Mouse (Mus musculus) lung, embryonic 15.5 days (tissue): ENCODE measurements around the gene Usp40. TPM values are rescaled to one million over a fixed set of nuclear protein-coding genes. Genes with fewer than 3 reads are reported as not detected.

Source experiments
- ATAC-seq: fragments of 200-750 bp; cut with Nextera tagmentation; 2 replicates; pipeline ENCODE4 v1.8.0; 2017; ENCODE audit warnings: moderate number of reproducible peaks, borderline replicate concordance; ENCODE audit not compliant: low FRiP score, low TSS enrichment; ENCODE audit errors: extremely low read depth
- H3K27ac ChIP-seq: fragments of 300-500 bp; sonication (generic); 2 replicates; pipeline ENCODE4 v1.5.1; 2015; ENCODE audit warnings: moderate library complexity, mild to moderate bottlenecking, inconsistent platforms
- H3K27me3 ChIP-seq: fragments of 300-500 bp; sonication (generic); 2 replicates; pipeline ENCODE4 v1.6.1; 2015; ENCODE audit warnings: inconsistent platforms
- H3K36me3 ChIP-seq: fragments of 300-500 bp; sonication (generic); 2 replicates; pipeline ENCODE4 v1.6.1; 2015; ENCODE audit warnings: inconsistent platforms
- H3K4me1 ChIP-seq: fragments of 300-500 bp; sonication (generic); 2 replicates; pipeline ENCODE4 v1.6.1; 2015; ENCODE audit warnings: inconsistent platforms
- H3K4me2 ChIP-seq: fragments of 300-500 bp; sonication (generic); 2 replicates; pipeline ENCODE4 v1.6.1; 2015; ENCODE audit warnings: inconsistent platforms, mild to moderate bottlenecking, moderate library complexity
- H3K4me3 ChIP-seq: fragments of 300-500 bp; sonication (generic); 2 replicates; pipeline ENCODE4 v1.5.1; 2015; ENCODE audit warnings: mild to moderate bottlenecking, inconsistent platforms
- H3K9ac ChIP-seq: fragments of 300-500 bp; sonication (generic); 2 replicates; pipeline ENCODE4 v1.6.1; 2015; ENCODE audit warnings: inconsistent platforms
- H3K9me3 ChIP-seq: fragments of 300-500 bp; sonication (generic); 2 replicates; pipeline ENCODE4 v1.6.1; 2016; ENCODE audit warnings: inconsistent platforms
- WGBS: fragments of 180-500 bp; shearing (Covaris S2); methylation state at CpG from one replicate; pipeline ENCODE4 v1.1.7; 2015; 5-methylcytosine and 5-hydroxymethylcytosine counted together
- polyA plus RNA-seq: library from polyadenylated mRNA; unstranded; fragments of >200 nt; fragmentation: Nextera tagmentation; extraction: Ambion mirVana; gene quantifications from 2 replicates; pipeline ENCODE4 v1.2.1, GENCODE M21; 2015

Usp40 gene
- polyA plus RNA-seq, 1 experiment from 2014 or later = 36.8 TPM

GRCm38 (mm10) chr1:87941765-87942164 is 66.6 kb downstream of the Usp40 start:
- no peak for ATAC-seq
- WGBS = 94% methylated on average over 1 of the region's 1 CpGs
- peaks cover 97% of the 10 kb centered on the region for H3K36me3 ChIP-seq
- no peaks in the 10 kb centered on the region for H3K9me3 ChIP-seq
- H3K9ac ChIP-seq = no peak overlapping the region
- no peaks in the 10 kb centered on the region for H3K4me1 ChIP-seq
- H3K4me2 ChIP-seq = no peak overlapping the region
- no peak overlapping the region for H3K4me3 ChIP-seq
- H3K27me3 ChIP-seq = no peaks in the 10 kb centered on the region
- H3K27ac ChIP-seq = no peak overlapping the region

GRCm38 (mm10) chr1:87936516-87936915 is 71.8 kb downstream of the Usp40 start:
- 38% methylated on average over 2 of the region's 2 CpGs for WGBS
- no peak for ATAC-seq
- H3K36me3 ChIP-seq = peaks cover 67% of the 10 kb centered on the region

GRCm38 (mm10) chr1:87936075-87936474 is 72.3 kb downstream of the Usp40 start:
- no peaks in the 10 kb centered on the region for H3K9me3 ChIP-seq
- H3K4me3 ChIP-seq = no peak overlapping the region
- 90% methylated on average over 7 of the region's 7 CpGs for WGBS
- no peak overlapping the region for H3K9ac ChIP-seq
- no peaks in the 10 kb centered on the region for H3K4me1 ChIP-seq
- no peak overlapping the region for H3K4me2 ChIP-seq
- ATAC-seq = no peak
- H3K27ac ChIP-seq = no peak overlapping the region
- peaks cover 63% of the 10 kb centered on the region for H3K36me3 ChIP-seq
- H3K27me3 ChIP-seq = no peaks in the 10 kb centered on the region

More at GRCm38 (mm10) chr1:87936516-87936915, 71.8 kb downstream of the Usp40 start:
- Histone ChIP-seq H3K27ac (no peak overlapping the region), H3K4me3 (no peak overlapping the region), H3K27me3 (no peaks in the 10 kb centered on the region), H3K9ac (no peak overlapping the region), H3K9me3 (no peaks in the 10 kb centered on the region), H3K4me2 (no peak overlapping the region), H3K4me1 (no peaks in the 10 kb centered on the region)

GRCm38 (mm10) chr1:87935546-87935945 is 72.8 kb downstream of the Usp40 start:
- H3K9ac ChIP-seq = no peak overlapping the region
- no peak overlapping the region for H3K4me2 ChIP-seq
- H3K4me1 ChIP-seq = no peaks in the 10 kb centered on the region
- H3K36me3 ChIP-seq = peaks cover 58% of the 10 kb centered on the region
- H3K27me3 ChIP-seq = no peaks in the 10 kb centered on the region
- no peaks in the 10 kb centered on the region for H3K9me3 ChIP-seq
- WGBS = 82% methylated on average over 2 of the region's 2 CpGs
- H3K4me3 ChIP-seq = no peak overlapping the region
- H3K27ac ChIP-seq = no peak overlapping the region
- no peak for ATAC-seq

GRCm38 (mm10) chr1:87935095-87935494 is 73.3 kb downstream of the Usp40 start:
- 88% methylated on average over 9 of the region's 9 CpGs for WGBS
- Histone ChIP-seq H3K9me3 (no peaks in the 10 kb centered on the region), H3K27ac (no peak overlapping the region), H3K4me2 (no peak overlapping the region), H3K36me3 (peaks cover 54% of the 10 kb centered on the region), H3K9ac (no peak overlapping the region), H3K4me1 (no peaks in the 10 kb centered on the region), H3K27me3 (no peaks in the 10 kb centered on the region), H3K4me3 (no peak overlapping the region)
- ATAC-seq = no peak

GRCm38 (mm10) chr1:87933051-87933450 is 75.3 kb downstream of the Usp40 start:
- no peak overlapping the region for H3K4me3 ChIP-seq
- H3K9me3 ChIP-seq = no peaks in the 10 kb centered on the region
- H3K4me1 ChIP-seq = no peaks in the 10 kb centered on the region
- WGBS = 84% methylated on average over 5 of the region's 5 CpGs
- ATAC-seq = no peak
- H3K9ac ChIP-seq = no peak overlapping the region
- H3K27ac ChIP-seq = no peak overlapping the region
- H3K4me2 ChIP-seq = no peak overlapping the region
- peaks cover 44% of the 10 kb centered on the region for H3K36me3 ChIP-seq
- no peaks in the 10 kb centered on the region for H3K27me3 ChIP-seq

- H3K4me2 ChIP-seq = no peak overlapping the region
- no peak overlapping the region for H3K9ac ChIP-seq
- no peaks in the 10 kb centered on the region for H3K9me3 ChIP-seq
- ATAC-seq = no peak
- no peaks in the 10 kb centered on the region for H3K27me3 ChIP-seq
- H3K27ac ChIP-seq = no peak overlapping the region
- 59% methylated on average over 5 of the region's 5 CpGs for WGBS
- no peak overlapping the region for H3K4me3 ChIP-seq
- H3K4me1 ChIP-seq = no peaks in the 10 kb centered on the region
- H3K36me3 ChIP-seq = peaks cover 41% of the 10 kb centered on the region
Observed at GRCm38 (mm10) chr1:87929730-87930129, 78.6 kb downstream of the Usp40 start.

- 95% methylated on average over 4 of the region's 4 CpGs for WGBS
- H3K9me3 ChIP-seq = no peaks in the 10 kb centered on the region
- H3K27me3 ChIP-seq = no peaks in the 10 kb centered on the region
- peaks cover 57% of the 10 kb centered on the region for H3K36me3 ChIP-seq
- no peak overlapping the region for H3K4me2 ChIP-seq
- no peak for ATAC-seq
- no peaks in the 10 kb centered on the region for H3K4me1 ChIP-seq
- H3K4me3 ChIP-seq = no peak overlapping the region
- H3K27ac ChIP-seq = no peak overlapping the region
- no peak overlapping the region for H3K9ac ChIP-seq
Observed at GRCm38 (mm10) chr1:87924888-87925287, 83.5 kb downstream of the Usp40 start.

- Histone ChIP-seq H3K9me3 (no peaks in the 10 kb centered on the region), H3K27ac (no peak overlapping the region), H3K4me3 (no peak overlapping the region), H3K4me1 (no peaks in the 10 kb centered on the region), H3K27me3 (no peaks in the 10 kb centered on the region), H3K36me3 (peaks cover 65% of the 10 kb centered on the region), H3K4me2 (no peak overlapping the region), H3K9ac (no peak overlapping the region)
- no peak for ATAC-seq
- 36% methylated on average over 1 of the region's 1 CpGs for WGBS
Observed at GRCm38 (mm10) chr1:87922666-87923065, 85.7 kb downstream of the Usp40 start.

- ATAC-seq = no peak
- Histone ChIP-seq H3K4me2 (no peak overlapping the region), H3K27me3 (no peaks in the 10 kb centered on the region), H3K4me3 (no peak overlapping the region), H3K9me3 (no peaks in the 10 kb centered on the region), H3K9ac (no peak overlapping the region), H3K27ac (no peak overlapping the region), H3K36me3 (peaks cover 48% of the 10 kb centered on the region), H3K4me1 (no peaks in the 10 kb centered on the region)
- 64% methylated on average over 3 of the region's 3 CpGs for WGBS
Observed at GRCm38 (mm10) chr1:87920056-87920614, 88.2 kb downstream of the Usp40 start.

GRCm38 (mm10) chr1:87918061-87918460 is 90.3 kb downstream of the Usp40 start:
- H3K9me3 ChIP-seq = no peaks in the 10 kb centered on the region
- no peak overlapping the region for H3K4me2 ChIP-seq
- 84% methylated on average over 2 of the region's 2 CpGs for WGBS
- H3K36me3 ChIP-seq = peaks cover 35% of the 10 kb centered on the region
- H3K9ac ChIP-seq = no peak overlapping the region
- no peak for ATAC-seq
- no peak overlapping the region for H3K4me3 ChIP-seq
- no peak overlapping the region for H3K27ac ChIP-seq
- no peaks in the 10 kb centered on the region for H3K27me3 ChIP-seq
- 0 out of 2 replicates have a peak, but pooled peaks cover 3% of the 10 kb centered on the region for H3K4me1 ChIP-seq

- H3K36me3 ChIP-seq = peaks cover 35% of the 10 kb centered on the region
- no peak overlapping the region for H3K27ac ChIP-seq
- ATAC-seq = no peak
- 0 out of 2 replicates have a peak, but pooled peaks cover 3% of the 10 kb centered on the region for H3K4me1 ChIP-seq
- 91% methylated on average over 3 of the region's 3 CpGs for WGBS
- no peak overlapping the region for H3K4me2 ChIP-seq
- no peaks in the 10 kb centered on the region for H3K9me3 ChIP-seq
- H3K4me3 ChIP-seq = no peak overlapping the region
- no peak overlapping the region for H3K9ac ChIP-seq
- H3K27me3 ChIP-seq = no peaks in the 10 kb centered on the region
Observed at GRCm38 (mm10) chr1:87917361-87917760, 91.0 kb downstream of the Usp40 start.

GRCm38 (mm10) chr1:87913356-87913755 is 95.0 kb downstream of the Usp40 start:
- H3K9ac ChIP-seq = no peak overlapping the region
- no peaks in the 10 kb centered on the region for H3K27me3 ChIP-seq
- H3K9me3 ChIP-seq = no peaks in the 10 kb centered on the region

More at GRCm38 (mm10) chr1:87913356-87913755, 95.0 kb downstream of the Usp40 start:
- H3K4me1 ChIP-seq = 0 out of 2 replicates have a peak, but pooled peaks cover 3% of the 10 kb centered on the region
- ATAC-seq = no peak
- no peak overlapping the region for H3K4me3 ChIP-seq
- H3K4me2 ChIP-seq = no peak overlapping the region
- H3K27ac ChIP-seq = no peak overlapping the region
- H3K36me3 ChIP-seq = peaks cover 10% of the 10 kb centered on the region
